Mouse (Mus musculus) kidney, adult 8-10 months (tissue): ENCODE results near the gene Cenpx.
A peak's percentile ranks its signal among the peaks of the same experiment; 100 is the strongest.
"Not testable (repeated sequence)": the region's sequence is repeated elsewhere in the genome, so short reads cannot be mapped to it uniquely, and the experiment has no call there.

Experiments used
- DNase-seq, 2 experiments: peaks; one replicate each; pipeline ENCODE4 v3.0.0; 2022

Gene Cenpx

GRCm38 (mm10) chr11:120713580-120714518, at the start of gene Cenpx, which contains the start of gene Lrrc45:
Gene Cenpx, minus strand, starts transcription at chr11:120713738.
Gene Lrrc45, plus strand, starts transcription at chr11:120713925.
- peak; percentile 98 to 99 for DNase-seq

GRCm38 (mm10) chr11:120762672-120763041, 49.1 kb upstream of the Cenpx start, which contains the start of gene Hmga1b:
Gene Hmga1b, plus strand, starts transcription at chr11:120762794.
- DNase-seq: not testable (repeated sequence)

- DNase-seq: no peak
Measured at GRCm38 (mm10) chr11:120761811-120762671, 48.5 kb upstream of the Cenpx start.

- no peak for DNase-seq
Measured at GRCm38 (mm10) chr11:120760236-120760635, 46.7 kb upstream of the Cenpx start.

- no peak for DNase-seq
Measured at GRCm38 (mm10) chr11:120751606-120752005, 38.1 kb upstream of the Cenpx start.

- peak in 1 of 2 experiments; percentile 38 for DNase-seq
Measured at GRCm38 (mm10) chr11:120749430-120749829, 35.9 kb upstream of the Cenpx start.

GRCm38 (mm10) chr11:120747974-120748373, 34.4 kb upstream of the Cenpx start:
- DNase-seq: no peak

- no peak for DNase-seq
Measured at GRCm38 (mm10) chr11:120744121-120744701, 30.7 kb upstream of the Cenpx start.

GRCm38 (mm10) chr11:120740981-120741380, 27.4 kb upstream of the Cenpx start:
- no peak for DNase-seq

- no peak for DNase-seq
Measured at GRCm38 (mm10) chr11:120736424-120736823, 22.9 kb upstream of the Cenpx start.

- peak; percentile 51 to 63 for DNase-seq
Measured at GRCm38 (mm10) chr11:120733521-120733920, 20.0 kb upstream of the Cenpx start.

- DNase-seq: no peak
Measured at GRCm38 (mm10) chr11:120731858-120732680, 18.5 kb upstream of the Cenpx start, which contains the start of gene Cbr2. Gene Cbr2, minus strand, starts transcription at chr11:120732114.

- no peak for DNase-seq
Measured at GRCm38 (mm10) chr11:120731395-120731794, 17.9 kb upstream of the Cenpx start.

GRCm38 (mm10) chr11:120730331-120730870, 16.9 kb upstream of the Cenpx start:
- no peak for DNase-seq

GRCm38 (mm10) chr11:120729432-120730050, 16.0 kb upstream of the Cenpx start:
- peak; percentile 49 to 62 for DNase-seq

- no peak for DNase-seq
Measured at GRCm38 (mm10) chr11:120728530-120729240, 15.1 kb upstream of the Cenpx start.

- no peak for DNase-seq
Measured at GRCm38 (mm10) chr11:120727564-120727963, 14.0 kb upstream of the Cenpx start.

GRCm38 (mm10) chr11:120727169-120727527, 13.6 kb upstream of the Cenpx start, which contains the start of gene Dcxr:
Gene Dcxr, minus strand, starts transcription at chr11:120727281.
- peak; percentile 97 to 98 for DNase-seq

GRCm38 (mm10) chr11:120726243-120727168, 13.0 kb upstream of the Cenpx start:
- peak; percentile 61 to 69 for DNase-seq
